Mouse (Mus musculus) forebrain, embryonic 11.5 days (tissue): ENCODE data around the gene Nin. TPM values are rescaled to one million over a fixed set of nuclear protein-coding genes. Genes with fewer than 3 reads are reported as not detected.

Experiments
- ATAC-seq: fragments of 200-750 bp; cut with Nextera tagmentation; replicated peaks from 2 replicates; pipeline ENCODE4 v1.8.0; 2017; ENCODE audit warnings: moderate TSS enrichment; ENCODE audit not compliant: low FRiP score
- DNase-seq: peaks from one replicate; pipeline ENCODE4 v3.0.0-alpha.2; 2017; ENCODE audit warnings: low spot score
- H3K27ac ChIP-seq: fragments of 300-500 bp; sonication (generic); 2 replicates; pipeline ENCODE4 v1.5.1; 2014; ENCODE audit warnings: low read depth, low read length
- H3K27me3 ChIP-seq: fragments of 300-500 bp; sonication (generic); 2 replicates; pipeline ENCODE4 v1.6.1; 2014; ENCODE audit warnings: mild to moderate bottlenecking, low read length, mixed read lengths; ENCODE audit not compliant: control insufficient read depth, insufficient read depth
- H3K36me3 ChIP-seq: fragments of 300-500 bp; sonication (generic); 2 replicates; pipeline ENCODE4 v1.6.1; 2014; ENCODE audit warnings: mild to moderate bottlenecking, low read length, moderate library complexity, mixed read lengths; ENCODE audit not compliant: control insufficient read depth, insufficient read depth
- H3K4me1 ChIP-seq: fragments of 300-500 bp; sonication (generic); replicated peaks from 2 replicates; pipeline ENCODE4 v1.6.1; 2014; ENCODE audit warnings: low read length, mixed read lengths; ENCODE audit not compliant: control insufficient read depth, insufficient read depth
- H3K4me2 ChIP-seq: fragments of 300-500 bp; sonication (generic); 2 replicates; pipeline ENCODE4 v1.6.1; 2014; ENCODE audit warnings: low read depth, mild to moderate bottlenecking, low read length, moderate library complexity, mixed read lengths; ENCODE audit not compliant: severe bottlenecking
- H3K4me3 ChIP-seq: fragments of 300-500 bp; sonication (generic); 2 replicates; pipeline ENCODE4 v1.5.1; 2014; ENCODE audit warnings: low read depth, low read length
- H3K9ac ChIP-seq: fragments of 300-500 bp; sonication (generic); 2 replicates; pipeline ENCODE4 v1.6.1; 2014; ENCODE audit warnings: low read length
- H3K9me3 ChIP-seq: fragments of 300-500 bp; sonication (generic); 2 replicates; pipeline ENCODE4 v1.6.1; 2016; ENCODE audit warnings: low read length, mixed read lengths; ENCODE audit not compliant: control insufficient read depth
- WGBS: fragments of 180-500 bp; shearing (Covaris S2); extraction: QIAGEN DNeasy Blood & Tissue Kit; methylation state at CpG from one replicate; pipeline ENCODE4 v1.1.7; 2014; 5-methylcytosine and 5-hydroxymethylcytosine counted together
- polyA plus RNA-seq: library from polyadenylated mRNA; unstranded; fragments of >200 nt; fragmentation: Nextera tagmentation; extraction: Ambion mirVana; gene quantifications from 2 replicates; pipeline ENCODE4 v1.2.1, GENCODE M21; 2014

Nin gene
- polyA plus RNA-seq, 1 experiment from 2014 or later = 13.3 TPM

- no peaks in the 10 kb centered on the region for H3K9me3 ChIP-seq
- H3K4me1 ChIP-seq = no peaks in the 10 kb centered on the region
- H3K9ac ChIP-seq = no peak overlapping the region
- no peak for DNase-seq
- ATAC-seq = no peak
- no peak overlapping the region for H3K4me3 ChIP-seq
- no peak overlapping the region for H3K4me2 ChIP-seq
- 88% methylated on average over 20 of the region's 20 CpGs for WGBS
- H3K27ac ChIP-seq = no peak overlapping the region
- H3K36me3 ChIP-seq = no peaks in the 10 kb centered on the region
- no peaks in the 10 kb centered on the region for H3K27me3 ChIP-seq
These were observed 21.2 kb upstream of the Nin start for GRCm38 (mm10) chr12:70134627-70135235.

GRCm38 (mm10) chr12:70131042-70131675 is 17.6 kb upstream of the Nin start:
- no peak overlapping the region for H3K9ac ChIP-seq
- no peak overlapping the region for H3K4me3 ChIP-seq
- 48% methylated on average over 20 of the region's 20 CpGs for WGBS
- H3K27me3 ChIP-seq = no peaks in the 10 kb centered on the region
- no peaks in the 10 kb centered on the region for H3K4me1 ChIP-seq
- DNase-seq (no peak), ATAC-seq (no peak)
- H3K9me3 ChIP-seq = no peaks in the 10 kb centered on the region
- no peaks in the 10 kb centered on the region for H3K36me3 ChIP-seq
- H3K4me2 ChIP-seq = no peak overlapping the region
- H3K27ac ChIP-seq = no peak overlapping the region

- DNase-seq = no peak
- 63% methylated on average over 5 of the region's 5 CpGs for WGBS
These were observed 15.6 kb upstream of the Nin start for GRCm38 (mm10) chr12:70129105-70129504.

GRCm38 (mm10) chr12:70126626-70127025 is 13.1 kb upstream of the Nin start:
- Histone ChIP-seq H3K4me2 (no peak overlapping the region), H3K9ac (no peak overlapping the region), H3K4me1 (no peaks in the 10 kb centered on the region), H3K9me3 (no peaks in the 10 kb centered on the region), H3K4me3 (no peak overlapping the region), H3K27me3 (no peaks in the 10 kb centered on the region), H3K27ac (no peak overlapping the region), H3K36me3 (no peaks in the 10 kb centered on the region)
- WGBS = 88% methylated on average over 4 of the region's 4 CpGs
- ATAC-seq = no peak
- DNase-seq = no peak

More at GRCm38 (mm10) chr12:70129105-70129504, 15.6 kb upstream of the Nin start:
- Histone ChIP-seq H3K9ac (no peak overlapping the region), H3K4me1 (no peaks in the 10 kb centered on the region), H3K36me3 (no peaks in the 10 kb centered on the region), H3K27me3 (no peaks in the 10 kb centered on the region), H3K4me3 (no peak overlapping the region), H3K9me3 (no peaks in the 10 kb centered on the region), H3K4me2 (no peak overlapping the region), H3K27ac (no peak overlapping the region)
- ATAC-seq = no peak

- H3K27me3 ChIP-seq = no peaks in the 10 kb centered on the region
- DNase-seq (no peak), ATAC-seq (no peak)
- no peak overlapping the region for H3K4me2 ChIP-seq
- H3K27ac ChIP-seq = no peak overlapping the region
- H3K4me3 ChIP-seq = no peak overlapping the region
- no peaks in the 10 kb centered on the region for H3K36me3 ChIP-seq
- H3K9me3 ChIP-seq = no peaks in the 10 kb centered on the region
- no peak overlapping the region for H3K9ac ChIP-seq
- WGBS = 79% methylated on average over 2 of the region's 2 CpGs
- no peaks in the 10 kb centered on the region for H3K4me1 ChIP-seq
These were observed 6.0 kb upstream of the Nin start for GRCm38 (mm10) chr12:70119552-70119951.

- Histone ChIP-seq H3K4me2 (no peak overlapping the region), H3K9me3 (no peaks in the 10 kb centered on the region), H3K27ac (no peak overlapping the region), H3K4me1 (no peaks in the 10 kb centered on the region), H3K27me3 (no peaks in the 10 kb centered on the region; the same call in 1 of the 2 replicates), H3K36me3 (no peaks in the 10 kb centered on the region), H3K4me3 (no peak overlapping the region), H3K9ac (no peak overlapping the region)
- no peak for DNase-seq
- WGBS = 91% methylated on average over 10 of the region's 10 CpGs
- no peak for ATAC-seq
These were observed 5.3 kb upstream of the Nin start for GRCm38 (mm10) chr12:70118721-70119345.

- H3K4me3 ChIP-seq = no peak overlapping the region
- ATAC-seq (no peak), DNase-seq (no peak)
- H3K36me3 ChIP-seq = no peaks in the 10 kb centered on the region
- peaks cover 10% of the 10 kb centered on the region; the same call in 1 of the 2 replicates for H3K27me3 ChIP-seq
- H3K4me1 ChIP-seq = no peaks in the 10 kb centered on the region
- 84% methylated on average over 10 of the region's 10 CpGs for WGBS
- no peak overlapping the region for H3K27ac ChIP-seq
- no peak overlapping the region for H3K4me2 ChIP-seq
- no peaks in the 10 kb centered on the region for H3K9me3 ChIP-seq
- no peak overlapping the region for H3K9ac ChIP-seq
These were observed 3.6 kb upstream of the Nin start for GRCm38 (mm10) chr12:70117146-70117545.

- no peaks in the 10 kb centered on the region for H3K9me3 ChIP-seq
- H3K4me2 ChIP-seq = peak overlapping the region; percentile 98
- peaks cover 16% of the 10 kb centered on the region; the same call in 1 of the 2 replicates for H3K27me3 ChIP-seq
- peak overlapping the region; percentile 87 for H3K9ac ChIP-seq
- ATAC-seq = peak; percentile 16; the same call in 1 of the 2 replicates
- H3K27ac ChIP-seq = no peak overlapping the region
- no peak for DNase-seq
- H3K4me1 ChIP-seq = peaks cover 9% of the 10 kb centered on the region
- peak overlapping the region; percentile 80 for H3K4me3 ChIP-seq
- no peaks in the 10 kb centered on the region for H3K36me3 ChIP-seq
- 3% methylated on average over 16 of the region's 16 CpGs for WGBS
These were observed 1.5 kb downstream of the Nin start for GRCm38 (mm10) chr12:70112090-70112383.
